Mouse (Mus musculus): ENCODE results near the gene Trim61. TPM values are rescaled to one million over a fixed set of nuclear protein-coding genes. Genes with fewer than 3 reads are reported as not detected.

Trim61 gene
- polyA plus RNA-seq (2012) = not detected in 2 replicates

GRCm38 (mm10) chr8:65018423-65018822 is at the start of gene Trim61, which contains the start of gene Trim60:
Gene Trim61, minus strand, starts transcription at chr8:65018523.
Gene Trim60, minus strand, starts transcription at chr8:65018584.
- TF ChIP-seq GATA1 (IDR thresholded peaks at IDR 0.05; ENCODE audit: low read length) = no peak

DNA sequence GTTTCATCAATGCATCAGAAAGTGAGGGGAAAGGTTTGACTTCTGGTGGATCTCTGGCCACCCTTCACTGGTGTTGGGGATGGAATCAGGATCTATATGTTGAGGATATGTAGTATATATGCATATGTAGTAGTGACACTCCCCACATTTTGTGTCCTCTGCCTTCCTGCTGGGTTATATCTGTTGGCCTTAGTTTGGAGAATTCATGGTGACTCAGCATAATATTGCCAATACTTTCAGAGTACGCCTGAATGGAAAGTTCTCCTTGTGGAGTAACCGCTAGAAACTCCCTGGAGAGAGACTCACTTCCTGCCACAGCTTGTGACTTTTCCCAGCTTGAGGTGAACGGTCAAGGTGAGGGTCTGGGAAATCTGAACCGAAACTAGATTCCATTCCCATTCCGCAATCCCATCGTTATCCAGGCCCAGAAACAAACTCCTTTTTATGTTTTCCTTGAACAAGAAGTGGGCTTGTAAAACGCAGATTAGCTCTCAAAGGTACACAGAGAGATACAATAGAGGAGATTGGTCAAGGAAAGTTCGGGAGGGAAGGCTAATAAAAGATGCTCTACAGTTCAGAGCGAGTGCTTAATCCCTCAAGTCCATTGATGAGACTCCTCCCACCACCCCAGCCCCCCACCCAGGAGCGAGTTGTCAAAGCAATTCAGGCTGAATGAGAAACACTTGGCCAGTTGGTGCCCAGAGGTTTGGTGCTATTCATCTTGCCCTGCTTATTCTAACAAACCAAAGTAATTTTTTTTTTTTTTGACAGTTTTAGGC is 49.6 kb upstream of the Trim61 start:
- no peak for TF ChIP-seq GATA1 (IDR thresholded peaks at IDR 0.05; ENCODE audit: low read length)

DNA sequence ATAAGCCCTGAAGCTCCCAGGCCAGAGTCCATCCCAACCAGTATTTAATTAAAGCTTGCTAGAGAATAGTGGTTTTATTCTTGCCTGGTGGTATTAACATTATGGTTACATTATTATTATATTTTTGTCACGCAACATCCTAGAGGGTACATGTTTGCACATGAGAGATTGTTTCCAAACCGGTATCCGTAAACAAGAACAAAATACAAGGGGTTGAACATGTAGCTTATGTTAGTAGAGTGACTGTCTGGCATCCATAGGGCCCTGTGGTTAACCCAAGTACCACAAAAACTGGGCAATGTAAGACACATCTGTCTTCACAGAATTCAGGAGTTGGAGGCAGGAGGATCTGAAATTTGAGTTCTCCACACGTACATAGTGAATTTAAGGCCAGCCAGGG is 48.7 kb upstream of the Trim61 start:
- TF ChIP-seq GATA1 (IDR thresholded peaks at IDR 0.05; ENCODE audit: low read length) = no peak

- TF ChIP-seq GATA1 (IDR thresholded peaks at IDR 0.05; ENCODE audit: low read length) = no peak
Measured at GRCm38 (mm10) chr8:65065622-65066021, 47.3 kb upstream of the Trim61 start.

GRCm38 (mm10) chr8:65064071-65064470 is 45.7 kb upstream of the Trim61 start:
- TF ChIP-seq GATA1 (IDR thresholded peaks at IDR 0.05; ENCODE audit: low read length) = no peak

- no peak for TF ChIP-seq GATA1 (IDR thresholded peaks at IDR 0.05; ENCODE audit: low read length)
Measured at GRCm38 (mm10) chr8:65062195-65062594, 43.9 kb upstream of the Trim61 start.

- no peak for TF ChIP-seq GATA1 (IDR thresholded peaks at IDR 0.05; ENCODE audit: low read length)
Measured at GRCm38 (mm10) chr8:65056722-65057121, 38.4 kb upstream of the Trim61 start.

GRCm38 (mm10) chr8:65053968-65054367 is 35.6 kb upstream of the Trim61 start:
- no peak for TF ChIP-seq GATA1 (IDR thresholded peaks at IDR 0.05; ENCODE audit: low read length)

- no peak for TF ChIP-seq GATA1 (IDR thresholded peaks at IDR 0.05; ENCODE audit: low read length)
Measured at GRCm38 (mm10) chr8:65053554-65053953, 35.2 kb upstream of the Trim61 start.

DNA sequence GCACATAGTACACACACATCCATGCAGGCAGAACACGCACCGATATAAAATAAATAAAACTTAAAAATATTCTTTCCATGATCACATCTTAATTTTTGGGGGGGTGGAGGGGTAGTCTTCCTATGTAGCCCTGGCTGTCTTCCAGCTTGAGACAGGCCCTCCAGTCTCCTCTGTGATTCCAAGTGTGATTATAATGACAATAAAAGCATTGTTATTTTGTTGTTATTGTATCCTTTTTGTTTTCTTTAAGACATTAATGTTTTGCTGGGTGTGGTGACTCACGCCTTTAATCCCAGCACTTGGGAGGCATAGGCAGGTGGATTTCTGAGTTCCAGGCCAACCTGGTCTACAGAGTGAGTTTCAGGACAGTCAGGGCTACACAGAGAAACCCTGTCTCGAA is 29.5 kb upstream of the Trim61 start:
- no peak for TF ChIP-seq GATA1 (IDR thresholded peaks at IDR 0.05; ENCODE audit: low read length)

- TF ChIP-seq GATA1 (IDR thresholded peaks at IDR 0.05; ENCODE audit: low read length) = no peak
Measured at GRCm38 (mm10) chr8:65047193-65047592, 28.9 kb upstream of the Trim61 start.

GRCm38 (mm10) chr8:65046565-65046964 is 28.2 kb upstream of the Trim61 start:
- no peak for TF ChIP-seq GATA1 (IDR thresholded peaks at IDR 0.05; ENCODE audit: low read length)

GRCm38 (mm10) chr8:65037117-65037533 is 18.8 kb upstream of the Trim61 start, which contains the start of gene Apela:
Gene Apela, minus strand, starts transcription at chr8:65037336.
- TF ChIP-seq GATA1 (IDR thresholded peaks at IDR 0.05; ENCODE audit: low read length) = no peak

GRCm38 (mm10) chr8:65034136-65034535 is 15.8 kb upstream of the Trim61 start:
- TF ChIP-seq GATA1 (IDR thresholded peaks at IDR 0.05; ENCODE audit: low read length) = no peak

GRCm38 (mm10) chr8:65033056-65033455 is 14.7 kb upstream of the Trim61 start:
- TF ChIP-seq GATA1 (IDR thresholded peaks at IDR 0.05; ENCODE audit: low read length) = no peak

GRCm38 (mm10) chr8:65032107-65032506 is 13.8 kb upstream of the Trim61 start:
- no peak for TF ChIP-seq GATA1 (IDR thresholded peaks at IDR 0.05; ENCODE audit: low read length)

Data from G1E-ER4 (cell line).